ENCODE assay signal across 8 mouse cellular contexts in the genomic region with DNA sequence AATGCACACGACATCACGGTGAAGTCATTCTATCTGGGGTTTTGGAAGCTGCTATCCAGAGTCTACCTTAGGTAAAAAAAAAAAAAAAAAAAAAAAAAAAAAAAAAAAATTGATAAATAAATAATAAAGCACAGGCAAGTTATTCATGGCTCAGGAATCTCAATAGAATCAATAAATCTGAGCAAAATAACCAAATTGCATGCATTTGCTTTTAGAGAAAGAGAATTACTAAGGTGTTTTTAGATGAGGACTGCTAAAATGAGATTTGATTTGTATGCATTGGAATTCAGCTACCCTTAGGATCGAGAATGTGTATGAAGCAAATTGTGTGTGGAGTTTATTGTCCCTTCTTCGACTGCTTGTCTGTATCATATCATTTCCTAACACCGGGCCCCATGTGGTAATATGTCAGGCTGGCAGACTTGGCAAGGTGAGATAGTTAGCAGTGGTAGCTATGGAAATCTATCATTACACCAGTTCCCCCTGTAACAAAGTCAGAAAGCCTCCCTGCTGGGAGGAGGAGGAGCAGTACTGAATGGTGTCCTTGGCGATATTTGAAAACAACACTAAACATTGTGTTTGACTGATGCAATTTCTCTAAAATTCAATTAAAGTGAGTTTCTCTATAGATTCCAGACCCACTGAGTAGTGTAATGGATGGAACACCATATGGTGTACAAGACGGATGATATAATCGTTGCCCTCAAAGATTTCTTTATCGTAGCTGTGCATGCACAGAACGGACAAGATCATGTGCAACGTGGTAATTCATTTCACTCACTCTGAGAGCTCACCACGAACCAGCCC. TPM values are rescaled to one million over a fixed set of nuclear protein-coding genes. Genes with fewer than 3 reads are reported as not detected.
DNase-seq lines count a peak whose midpoint lies in the region; ATAC-seq and TF ChIP-seq lines count a peak whose summit lies in the region.

No protein-coding gene starts in this region.

- H3K36me3 ChIP-seq in lung, embryonic 14.5 days (ENCODE audit: insufficient read depth): 0 out of 2 replicates have a peak, but pooled peaks cover 2% of the 10 kb centered on the region
- H3K36me3 ChIP-seq in forebrain, embryonic 10.5 days (replicated peaks): no peaks in the 10 kb centered on the region
- H3K36me3 ChIP-seq in limb, embryonic 11.5 days (ENCODE audit: control insufficient read depth, insufficient read depth, low read length): no peaks in the 10 kb centered on the region
- H3K36me3 ChIP-seq in neural tube, embryonic 14.5 days (ENCODE audit: control insufficient read depth, insufficient read depth, low read length): no peaks in the 10 kb centered on the region

- no peak for DNase-seq in lung, embryonic 14.5 days
- no peak for DNase-seq in lung, adult 18-20 months
- no peak for DNase-seq in forebrain, embryonic 10.5 days (ENCODE audit: extremely low spot score, low spot score)
- no peak for DNase-seq in limb, embryonic 11.5 days (ENCODE audit: low spot score)
- no peak for DNase-seq in left cerebral cortex, adult 9 months (ENCODE audit: low spot score in 2 of 2)
- no peak for DNase-seq in thymus, postnatal 14 days
- DNase-seq in retina, embryonic 14.5 days (ENCODE audit: low spot score): no peak

- H3K4me2 ChIP-seq in lung, embryonic 14.5 days: peak overlapping the region; percentile 96
- peak overlapping the region; percentile 87 for H3K4me2 ChIP-seq in limb, embryonic 11.5 days (ENCODE audit: low read depth, severe bottlenecking)
- peak overlapping the region; percentile 47 for H3K4me2 ChIP-seq in neural tube, embryonic 14.5 days (ENCODE audit: low read depth, low read length)

- H3K9ac ChIP-seq in lung, embryonic 14.5 days: no peak overlapping the region
- H3K9ac ChIP-seq in limb, embryonic 11.5 days (ENCODE audit: low read length): no peak overlapping the region
- no peak overlapping the region for H3K9ac ChIP-seq in neural tube, embryonic 14.5 days (replicated peaks; ENCODE audit: low read depth, low read length)

- H3K9me3 ChIP-seq in lung, embryonic 14.5 days (ENCODE audit: low read depth, low read length): no peaks in the 10 kb centered on the region
- H3K9me3 ChIP-seq in forebrain, embryonic 10.5 days: no peaks in the 10 kb centered on the region
- H3K9me3 ChIP-seq in limb, embryonic 11.5 days (ENCODE audit: control insufficient read depth, low read length): no peaks in the 10 kb centered on the region
- H3K9me3 ChIP-seq in neural tube, embryonic 14.5 days (ENCODE audit: control insufficient read depth, low read length): no peaks in the 10 kb centered on the region

- no peak for ATAC-seq in lung, embryonic 14.5 days (ENCODE audit: insufficient read depth)
- 0 out of 2 replicates have a peak, but pooled peaks have one; percentile 2 for ATAC-seq in limb, embryonic 11.5 days (ENCODE audit: insufficient number of reproducible peaks, low FRiP score, low TSS enrichment, low read depth)
- no peak for ATAC-seq in neural tube, embryonic 14.5 days (ENCODE audit: low read depth)

- no peak for TF ChIP-seq CTCF in lung, embryonic 14.5 days (IDR thresholded peaks at IDR 0.05; ENCODE audit: low read depth)

- peak overlapping the region; percentile 82; the same call in 1 of the 2 replicates for H3K4me3 ChIP-seq in lung, embryonic 14.5 days (ENCODE audit: low read depth, low read length)
- H3K4me3 ChIP-seq in forebrain, embryonic 10.5 days: peak overlapping the region; percentile 83
- no peak overlapping the region for H3K4me3 ChIP-seq in limb, embryonic 11.5 days (ENCODE audit: low read depth, low read length)
- peak overlapping the region; percentile 70; the same call in 1 of the 2 replicates for H3K4me3 ChIP-seq in neural tube, embryonic 14.5 days (ENCODE audit: low read depth, low read length)

- WGBS in lung, embryonic 14.5 days: 58% methylated on average over 12 of the region's 12 CpGs
- WGBS in forebrain, embryonic 10.5 days: 66% methylated on average over 12 of the region's 12 CpGs
- WGBS in limb, embryonic 11.5 days: 73% methylated on average over 12 of the region's 12 CpGs
- 65% methylated on average over 12 of the region's 12 CpGs for WGBS in neural tube, embryonic 14.5 days

- H3K4me1 ChIP-seq in lung, embryonic 14.5 days (ENCODE audit: insufficient read depth): peaks cover 5% of the 10 kb centered on the region; the same call in 1 of the 2 replicates
- H3K4me1 ChIP-seq in forebrain, embryonic 10.5 days: peaks cover 23% of the 10 kb centered on the region
- H3K4me1 ChIP-seq in limb, embryonic 11.5 days (ENCODE audit: control insufficient read depth, insufficient read depth, low read length): peaks cover 3% of the 10 kb centered on the region; the same call in 1 of the 2 replicates
- H3K4me1 ChIP-seq in neural tube, embryonic 14.5 days (ENCODE audit: control insufficient read depth, insufficient read depth, low read length): peaks cover 7% of the 10 kb centered on the region

- H3K27me3 ChIP-seq in lung, embryonic 14.5 days (ENCODE audit: insufficient read depth, low read length): no peaks in the 10 kb centered on the region
- H3K27me3 ChIP-seq in forebrain, embryonic 10.5 days (ENCODE audit: poor library complexity, severe bottlenecking): no peaks in the 10 kb centered on the region
- H3K27me3 ChIP-seq in limb, embryonic 11.5 days (ENCODE audit: control insufficient read depth, insufficient read depth, low read length): no peaks in the 10 kb centered on the region
- H3K27me3 ChIP-seq in neural tube, embryonic 14.5 days (ENCODE audit: control insufficient read depth, insufficient read depth, low read length): no peaks in the 10 kb centered on the region

- H3K27ac ChIP-seq in lung, embryonic 14.5 days (ENCODE audit: low read depth): no peak overlapping the region
- no peak overlapping the region for H3K27ac ChIP-seq in forebrain, embryonic 10.5 days
- H3K27ac ChIP-seq in limb, embryonic 11.5 days (replicated peaks; ENCODE audit: low read depth, low read length): no peak overlapping the region
- H3K27ac ChIP-seq in neural tube, embryonic 14.5 days (ENCODE audit: low read depth, low read length): no peak overlapping the region

RNA-seq across cellular contexts. Expression of a gene that starts 7.2 kb away (rescaled TPM):
- 37.6 and 42.7 TPM in 2 replicates for polyA plus RNA-seq in lung, embryonic 14.5 days (2014; fragmentation: Nextera tagmentation; extraction: Ambion mirVana)
- polyA plus RNA-seq in forebrain, embryonic 10.5 days (2016; fragmentation: Nextera tagmentation; extraction: Ambion mirVana): 50.7 and 53.4 TPM in 2 replicates
- polyA plus RNA-seq in limb, embryonic 11.5 days (2014; fragmentation: Nextera tagmentation; extraction: Ambion mirVana): 55.1 and 62.3 TPM in 2 replicates
- polyA plus RNA-seq in neural tube, embryonic 14.5 days (2014; fragmentation: Nextera tagmentation; extraction: Ambion mirVana): 55.7 and 61.2 TPM in 2 replicates

RNA-seq across cellular contexts. Expression of a gene that starts 7.3 kb away (rescaled TPM):
- 0.93 and 1.1 TPM in 2 replicates for polyA plus RNA-seq in lung, embryonic 14.5 days (2014; fragmentation: Nextera tagmentation; extraction: Ambion mirVana)
- 1.3 and 1.7 TPM in 2 replicates for polyA plus RNA-seq in forebrain, embryonic 10.5 days (2016; fragmentation: Nextera tagmentation; extraction: Ambion mirVana)
- polyA plus RNA-seq in limb, embryonic 11.5 days (2014; fragmentation: Nextera tagmentation; extraction: Ambion mirVana): 0.67 and 0.85 TPM in 2 replicates
- polyA plus RNA-seq in neural tube, embryonic 14.5 days (2014; fragmentation: Nextera tagmentation; extraction: Ambion mirVana): 1.6 and 1.7 TPM in 2 replicates

RNA-seq across cellular contexts. Expression of a gene that starts 10.6 kb away (rescaled TPM):
- 8.8 and 10.2 TPM in 2 replicates for polyA plus RNA-seq in lung, embryonic 14.5 days (2014; fragmentation: Nextera tagmentation; extraction: Ambion mirVana)
- polyA plus RNA-seq in forebrain, embryonic 10.5 days (2016; fragmentation: Nextera tagmentation; extraction: Ambion mirVana): 8.7 and 9.4 TPM in 2 replicates
- polyA plus RNA-seq in limb, embryonic 11.5 days (2014; fragmentation: Nextera tagmentation; extraction: Ambion mirVana): 9.5 and 10.3 TPM in 2 replicates
- polyA plus RNA-seq in neural tube, embryonic 14.5 days (2014; fragmentation: Nextera tagmentation; extraction: Ambion mirVana): 11.7 and 11.8 TPM in 2 replicates

RNA-seq across cellular contexts. Expression of a gene that starts 58.1 kb away (rescaled TPM):
- polyA plus RNA-seq in lung, embryonic 14.5 days (2014; fragmentation: Nextera tagmentation; extraction: Ambion mirVana): 17.2 and 18.2 TPM in 2 replicates
- polyA plus RNA-seq in forebrain, embryonic 10.5 days (2016; fragmentation: Nextera tagmentation; extraction: Ambion mirVana): 23.9 TPM in 2 replicates
- polyA plus RNA-seq in limb, embryonic 11.5 days (2014; fragmentation: Nextera tagmentation; extraction: Ambion mirVana): 18.7 and 19.0 TPM in 2 replicates
- 8.9 and 10.0 TPM in 2 replicates for polyA plus RNA-seq in neural tube, embryonic 14.5 days (2014; fragmentation: Nextera tagmentation; extraction: Ambion mirVana)
